Mouse (Mus musculus): ENCODE data around the gene Gpr153. TPM values are rescaled to one million over a fixed set of nuclear protein-coding genes. Genes with fewer than 3 reads are reported as not detected.
A peak's percentile ranks its signal among the peaks of the same experiment; 100 is the strongest.

The Gpr153 gene
- polyA plus RNA-seq, 1 experiment from 2014 or later: 13.9 TPM

DNA sequence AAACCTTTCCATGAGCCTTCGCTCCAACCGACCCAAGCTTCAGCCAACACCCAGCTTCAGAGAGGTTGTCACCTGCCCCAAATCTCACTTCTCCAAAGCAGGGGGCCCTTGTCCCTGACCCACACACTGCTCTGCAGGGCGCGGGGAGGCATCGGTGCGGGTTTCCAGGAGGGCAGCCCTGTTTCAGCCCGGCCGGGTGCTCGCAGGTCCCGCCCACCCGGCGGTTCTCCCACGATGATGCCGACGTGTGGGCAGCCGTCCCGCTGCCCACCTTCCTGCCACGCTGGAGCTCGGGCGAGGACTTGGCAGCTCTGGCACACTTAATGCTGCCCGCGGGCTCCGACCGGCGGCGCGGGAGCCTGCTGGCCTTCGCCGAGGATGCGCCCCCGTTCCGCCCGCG lies 8.7 kb downstream of the Gpr153 start:
- ATAC-seq (ENCODE audit: low FRiP score, low read depth): no peak
- WGBS: 16% methylated on average over 33 of the region's 34 CpGs

DNA sequence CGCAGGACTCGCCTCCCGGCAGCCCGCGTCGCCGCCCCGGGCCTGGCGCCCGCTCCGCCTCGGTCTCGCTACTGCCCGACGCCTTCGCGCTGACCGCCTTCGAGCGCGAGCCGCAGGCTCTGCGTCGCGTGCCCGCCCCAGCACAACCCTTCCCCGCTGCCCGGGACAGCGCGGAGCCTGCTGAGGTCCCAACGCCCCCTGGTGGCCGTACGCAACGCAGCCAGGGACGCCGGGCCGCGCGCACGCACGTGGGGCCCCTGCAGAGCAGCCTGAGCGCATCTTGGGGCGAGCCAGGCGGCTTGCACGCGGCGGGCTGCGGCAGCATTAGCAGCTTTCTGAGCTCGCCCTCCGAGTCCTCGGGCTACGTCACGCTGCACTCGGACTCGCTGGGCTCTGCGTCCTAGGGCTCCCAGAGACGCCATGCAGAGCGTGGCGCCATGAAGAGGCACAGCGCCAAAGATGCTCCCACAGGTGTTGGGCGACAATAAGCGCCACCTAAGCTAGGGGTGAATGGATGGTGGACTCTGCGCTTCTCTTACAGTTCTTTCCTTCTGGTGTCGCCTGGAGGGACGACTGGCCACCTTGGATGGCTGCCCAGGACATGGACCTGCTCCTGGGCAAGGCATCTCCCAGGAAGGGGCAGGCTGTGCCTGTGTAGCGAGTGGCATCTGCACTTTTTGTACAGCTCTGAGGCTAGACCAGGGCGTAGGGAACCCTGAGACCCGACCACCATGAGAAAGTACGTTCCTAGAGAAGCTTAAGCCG lies 9.3 kb downstream of the Gpr153 start:
- Histone ChIP-seq H3K4me2 (replicated peaks) (peak overlapping the region; percentile 62), H3K27me3 (replicated peaks) (peaks cover 96% of the 10 kb centered on the region), H3K9ac (0 out of 2 replicates have a peak overlapping the region, but pooled peaks have one; percentile 42), H3K4me3 (peak overlapping the region; percentile 32), H3K9me3 (no peaks in the 10 kb centered on the region), H3K36me3 (no peaks in the 10 kb centered on the region), H3K4me1 (peaks cover 40% of the 10 kb centered on the region), H3K27ac (no peak overlapping the region)
- 5% methylated on average over 70 of the region's 70 CpGs for whole genome bisulfite sequencing
- peak; percentile 51 for ATAC-seq (ENCODE audit: low FRiP score, low read depth)

More for the DNA sequence above, 8.7 kb downstream of the Gpr153 start:
- Histone ChIP-seq H3K27ac (no peak overlapping the region), H3K4me1 (peaks cover 33% of the 10 kb centered on the region), H3K9me3 (no peaks in the 10 kb centered on the region), H3K36me3 (no peaks in the 10 kb centered on the region), H3K9ac (0 out of 2 replicates have a peak overlapping the region, but pooled peaks have one; percentile 42), H3K4me3 (peak overlapping the region; percentile 32), H3K4me2 (replicated peaks) (peak overlapping the region; percentile 62), H3K27me3 (replicated peaks) (peaks cover 90% of the 10 kb centered on the region)

DNA sequence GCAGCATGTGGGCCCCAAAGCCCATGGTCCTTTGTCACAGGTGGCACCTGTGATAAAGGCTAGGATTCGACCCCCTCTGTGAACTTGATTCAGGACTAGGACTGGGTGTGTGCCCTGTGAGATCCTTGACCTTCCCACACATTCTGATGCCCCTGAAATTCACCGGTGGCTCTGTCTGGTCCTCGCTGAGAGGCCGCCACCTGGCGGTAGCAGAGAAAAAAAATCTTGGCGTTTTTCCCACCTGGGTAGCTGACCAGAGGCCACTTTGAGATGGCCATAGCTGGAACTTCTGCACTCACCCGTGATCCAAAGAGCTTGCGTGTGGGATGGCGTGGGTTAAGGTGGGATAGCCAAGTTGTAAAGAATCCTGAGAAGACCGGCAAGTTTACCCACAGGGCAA lies 11.5 kb downstream of the Gpr153 start:
- H3K36me3 ChIP-seq: no peaks in the 10 kb centered on the region
- peaks cover 53% of the 10 kb centered on the region for H3K4me1 ChIP-seq
- H3K27ac ChIP-seq: no peak overlapping the region
- no peak overlapping the region for H3K9ac ChIP-seq
- no peaks in the 10 kb centered on the region for H3K9me3 ChIP-seq
- 3% methylated on average over 10 of the region's 10 CpGs for WGBS
- H3K4me3 ChIP-seq: no peak overlapping the region
- H3K27me3 ChIP-seq (replicated peaks): peaks cover 92% of the 10 kb centered on the region
- ATAC-seq (ENCODE audit: low FRiP score, low read depth): no peak
- H3K4me2 ChIP-seq (replicated peaks): no peak overlapping the region

DNA sequence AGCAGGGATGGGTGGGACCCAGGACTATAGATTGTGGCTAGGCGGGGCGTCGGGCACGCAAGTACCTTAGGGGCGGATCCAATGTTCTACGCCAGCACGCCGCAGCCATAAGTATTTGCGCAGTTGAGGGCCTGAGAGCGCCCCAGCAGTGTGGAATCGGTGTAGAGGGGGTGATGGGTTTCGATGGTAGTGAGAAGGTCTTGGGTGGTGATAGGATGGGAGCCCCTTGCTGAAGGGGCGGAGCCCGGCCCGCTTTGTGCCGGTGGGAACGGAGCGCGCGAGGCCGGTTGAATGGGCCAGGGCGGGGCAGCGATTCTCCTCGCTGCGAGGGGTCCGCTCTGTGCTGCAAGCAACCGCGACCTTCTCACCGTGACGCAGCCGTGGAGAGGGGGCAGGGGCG lies 12.2 kb downstream of the Gpr153 start:
- Histone ChIP-seq H3K4me2 (replicated peaks) (peak overlapping the region; percentile 62), H3K9ac (peak overlapping the region; percentile 21; the same call in 1 of the 2 replicates), H3K27me3 (replicated peaks) (peaks cover 92% of the 10 kb centered on the region), H3K4me1 (peaks cover 60% of the 10 kb centered on the region), H3K4me3 (peak overlapping the region; percentile 29), H3K27ac (no peak overlapping the region), H3K9me3 (no peaks in the 10 kb centered on the region), H3K36me3 (no peaks in the 10 kb centered on the region)
- 0 out of 2 replicates have a peak, but pooled peaks have one; percentile 26 for ATAC-seq (ENCODE audit: low FRiP score, low read depth)
- under 1% methylated on average over 32 of the region's 32 CpGs for WGBS

DNA sequence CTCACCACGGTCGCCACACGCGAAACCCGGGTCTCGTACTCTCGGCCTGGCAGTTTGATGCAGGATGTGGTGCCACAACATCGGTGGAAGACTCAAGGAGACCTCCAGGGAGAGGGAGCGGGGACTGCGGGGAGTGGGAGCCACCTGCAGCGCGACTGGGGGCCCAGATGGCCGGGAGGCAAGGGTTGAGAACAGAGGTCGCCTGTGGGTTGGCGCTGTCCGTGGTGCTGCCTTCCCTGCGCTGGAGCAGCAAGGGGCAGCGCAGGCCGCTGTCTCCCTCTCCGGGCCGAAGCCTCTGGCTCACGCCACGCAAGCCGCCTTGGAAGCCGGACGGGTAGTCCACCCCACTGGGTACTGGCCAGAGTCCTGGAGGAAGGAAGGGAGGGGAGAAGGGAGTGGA lies 12.9 kb downstream of the Gpr153 start:
- peaks cover 92% of the 10 kb centered on the region for H3K27me3 ChIP-seq (replicated peaks)
- WGBS: 1% methylated on average over 26 of the region's 26 CpGs
- H3K9ac ChIP-seq: 0 out of 2 replicates have a peak overlapping the region, but pooled peaks have one; percentile 26
- H3K36me3 ChIP-seq: no peaks in the 10 kb centered on the region
- no peak overlapping the region for H3K27ac ChIP-seq
- H3K4me3 ChIP-seq: peak overlapping the region; percentile 29; the same call in 1 of the 2 replicates
- ATAC-seq (ENCODE audit: low FRiP score, low read depth): no peak
- peak overlapping the region; percentile 62 for H3K4me2 ChIP-seq (replicated peaks)
- peaks cover 67% of the 10 kb centered on the region for H3K4me1 ChIP-seq
- no peaks in the 10 kb centered on the region for H3K9me3 ChIP-seq

DNA sequence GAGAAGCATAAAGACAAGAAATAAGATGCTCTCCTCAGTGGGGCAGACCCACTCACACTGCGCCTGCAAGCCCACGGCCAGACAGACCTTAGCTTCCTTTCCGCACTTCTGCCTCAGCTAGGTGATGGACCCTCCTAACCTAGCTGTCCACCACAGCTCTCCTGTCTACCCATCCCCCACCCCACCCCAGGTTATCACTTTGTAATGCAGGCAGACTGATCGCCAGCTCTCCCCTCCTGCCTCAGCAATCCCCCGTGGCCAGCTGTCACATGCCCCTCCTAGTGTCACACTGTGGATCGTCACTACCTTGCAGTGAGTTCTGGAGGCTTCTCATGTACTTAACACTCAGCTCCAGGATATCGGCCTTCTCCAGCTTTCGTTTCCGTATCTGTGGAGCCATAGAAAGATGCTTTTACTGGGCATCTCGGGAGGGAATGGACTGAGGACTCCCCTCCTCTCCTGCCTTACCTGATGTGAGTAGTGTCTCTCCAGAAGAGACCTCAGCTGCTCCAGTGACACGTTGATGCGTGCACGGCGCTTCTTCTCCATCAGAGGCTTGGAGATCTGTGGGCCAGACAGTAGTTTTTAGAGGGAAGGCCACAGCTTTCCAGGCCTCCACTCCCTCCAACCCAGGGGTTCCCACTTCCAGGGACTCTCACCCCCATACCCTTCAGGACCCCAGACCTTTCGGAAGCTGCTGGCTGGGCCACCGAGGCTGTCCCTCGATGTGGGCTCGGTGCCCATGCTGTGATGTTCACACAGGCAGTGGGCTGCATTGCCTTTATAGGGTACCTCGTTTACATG lies 13.5 kb downstream of the Gpr153 start:
- no peak overlapping the region for H3K27ac ChIP-seq
- no peaks in the 10 kb centered on the region for H3K36me3 ChIP-seq
- H3K9me3 ChIP-seq: no peaks in the 10 kb centered on the region
- peaks cover 73% of the 10 kb centered on the region for H3K4me1 ChIP-seq
- H3K9ac ChIP-seq: 0 out of 2 replicates have a peak overlapping the region, but pooled peaks have one; percentile 26
- peaks cover 91% of the 10 kb centered on the region for H3K27me3 ChIP-seq (replicated peaks)
- H3K4me2 ChIP-seq (replicated peaks): peak overlapping the region; percentile 62
- 4% methylated on average over 19 of the region's 19 CpGs for WGBS
- no peak for ATAC-seq (ENCODE audit: low FRiP score, low read depth)
- H3K4me3 ChIP-seq: no peak overlapping the region

DNA sequence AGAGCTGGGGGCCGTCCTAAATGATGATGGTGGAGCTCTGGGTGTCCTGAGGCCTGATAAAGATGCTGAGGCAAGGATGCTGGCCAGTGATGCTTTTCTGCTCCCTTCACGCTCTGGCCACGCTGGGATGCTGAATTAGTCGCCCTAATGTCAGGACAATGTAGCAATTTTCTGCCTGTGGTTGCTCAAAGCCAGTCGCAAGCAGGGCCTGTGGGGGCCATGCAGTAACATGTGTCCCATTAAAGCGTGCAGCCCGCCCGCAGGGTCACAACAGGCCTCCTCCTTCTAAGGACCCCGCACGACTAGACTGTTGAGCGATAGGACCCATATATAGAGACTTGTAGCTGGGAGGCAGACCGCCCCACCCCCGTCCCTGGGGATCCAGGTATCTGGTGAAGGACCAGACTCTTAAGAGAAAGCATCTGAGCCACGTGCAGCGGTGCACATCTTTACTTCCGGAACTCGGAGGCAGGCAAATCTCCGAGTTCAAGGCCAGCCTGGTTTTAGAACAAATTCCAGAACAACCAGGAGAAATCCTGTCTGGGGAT lies 14.4 kb downstream of the Gpr153 start:
- peaks cover 74% of the 10 kb centered on the region for H3K4me1 ChIP-seq
- H3K4me2 ChIP-seq (replicated peaks): peak overlapping the region; percentile 62
- no peaks in the 10 kb centered on the region for H3K36me3 ChIP-seq
- no peaks in the 10 kb centered on the region for H3K9me3 ChIP-seq
- no peak overlapping the region for H3K9ac ChIP-seq
- peaks cover 90% of the 10 kb centered on the region for H3K27me3 ChIP-seq (replicated peaks)
- H3K27ac ChIP-seq: no peak overlapping the region
- 24% methylated on average over 18 of the region's 18 CpGs for WGBS
- ATAC-seq (ENCODE audit: low FRiP score, low read depth): no peak
- no peak overlapping the region for H3K4me3 ChIP-seq

DNA sequence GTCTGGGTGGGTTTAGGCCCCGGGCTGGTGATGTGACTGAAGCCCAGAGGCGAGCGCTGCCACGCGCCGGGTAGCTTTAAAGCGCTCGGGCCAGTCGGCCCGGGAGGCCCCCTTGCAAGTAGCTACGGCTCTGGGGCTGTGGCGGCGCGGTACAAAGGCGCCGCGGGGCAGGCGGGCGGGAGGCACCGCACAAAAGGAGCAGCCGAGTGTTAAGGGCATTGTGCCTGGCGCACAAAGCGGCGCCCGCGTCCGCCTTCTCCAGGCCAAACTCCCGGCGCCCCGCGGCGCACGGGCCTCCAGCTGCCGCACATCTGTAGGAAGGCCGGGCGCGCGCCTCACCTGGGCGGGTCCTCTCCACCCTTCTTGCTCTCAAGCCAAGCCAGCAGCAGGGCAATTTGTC lies 16.4 kb downstream of the Gpr153 start:
- no peaks in the 10 kb centered on the region for H3K9me3 ChIP-seq
- H3K9ac ChIP-seq: peak overlapping the region; percentile 54
- peak overlapping the region; percentile 66 for H3K4me2 ChIP-seq (replicated peaks)
- H3K27ac ChIP-seq: 0 out of 2 replicates have a peak overlapping the region, but pooled peaks have one; percentile 17
- peak; percentile 30 for ATAC-seq (ENCODE audit: low FRiP score, low read depth)
- peak overlapping the region; percentile 19 for H3K4me3 ChIP-seq
- WGBS: 1% methylated on average over 39 of the region's 39 CpGs
- H3K4me1 ChIP-seq: peaks cover 78% of the 10 kb centered on the region
- H3K27me3 ChIP-seq (replicated peaks): peaks cover 83% of the 10 kb centered on the region
- H3K36me3 ChIP-seq: no peaks in the 10 kb centered on the region

DNA sequence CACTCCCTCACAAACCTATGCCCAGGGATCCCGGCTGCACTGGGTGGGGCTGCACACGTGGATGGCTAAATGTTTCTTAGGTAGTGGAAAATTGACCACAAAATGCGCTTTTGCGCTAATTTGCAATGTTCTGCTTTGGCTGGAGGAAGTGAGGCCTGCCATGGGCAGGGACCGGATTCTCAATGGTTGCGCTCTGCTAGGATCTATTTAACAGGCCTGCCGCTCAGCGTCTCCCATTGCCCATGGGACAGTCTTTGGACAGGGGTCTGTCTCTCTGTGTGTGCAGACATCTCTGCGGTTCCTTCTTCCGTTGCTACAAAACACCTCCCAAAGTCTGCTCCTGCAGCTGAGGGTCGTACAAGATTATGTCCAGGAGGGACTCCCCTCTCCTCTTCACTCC lies 17.0 kb downstream of the Gpr153 start:
- H3K4me1 ChIP-seq: peaks cover 73% of the 10 kb centered on the region
- H3K27me3 ChIP-seq (replicated peaks): peaks cover 83% of the 10 kb centered on the region
- H3K27ac ChIP-seq: no peak overlapping the region
- no peaks in the 10 kb centered on the region for H3K9me3 ChIP-seq
- no peak for ATAC-seq (ENCODE audit: low FRiP score, low read depth)
- H3K36me3 ChIP-seq: no peaks in the 10 kb centered on the region
- H3K9ac ChIP-seq: no peak overlapping the region; the same call in 1 of the 2 replicates
- H3K4me3 ChIP-seq: no peak overlapping the region
- WGBS: 5% methylated on average over 11 of the region's 11 CpGs
- peak overlapping the region; percentile 66 for H3K4me2 ChIP-seq (replicated peaks)

DNA sequence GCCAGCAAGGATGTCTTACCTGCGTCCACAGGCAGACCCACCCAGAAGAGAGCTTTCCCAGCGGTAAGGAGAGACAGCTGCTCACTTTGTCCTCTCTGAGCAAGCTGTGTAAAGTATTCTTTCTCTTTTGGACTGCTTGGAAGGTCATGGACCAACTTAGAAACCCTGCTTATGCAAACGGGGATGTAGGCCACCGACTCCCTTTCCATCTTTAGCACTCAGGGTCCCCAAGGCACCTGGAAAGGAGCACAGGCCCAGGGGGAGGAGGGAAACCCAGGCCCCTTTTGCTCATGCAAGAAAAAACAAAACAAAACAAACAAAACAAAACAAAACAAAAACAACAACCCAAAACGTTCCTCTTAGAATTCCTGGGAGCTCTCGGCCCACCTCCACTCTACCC lies 17.5 kb downstream of the Gpr153 start, which contains the start of gene Hes3:
Gene Hes3 (minus strand): TSS at position 101 of the 400 bp plus-strand sequence.
- H3K27ac ChIP-seq: no peak within 1 kb of the TSS
- H3K27me3 ChIP-seq (replicated peaks): peaks cover 78% of the 10 kb centered on the region
- no peak for ATAC-seq (ENCODE audit: low FRiP score, low read depth)
- H3K36me3 ChIP-seq: no peaks in the 10 kb centered on the region
- peak within 1 kb of the TSS; percentile 54 for H3K9ac ChIP-seq
- peaks cover 68% of the 10 kb centered on the region for H3K4me1 ChIP-seq
- WGBS: 13% methylated on average over 6 of the region's 6 CpGs
- H3K9me3 ChIP-seq: no peaks in the 10 kb centered on the region
- peak within 1 kb of the TSS; percentile 19 for H3K4me3 ChIP-seq
- peak within 1 kb of the TSS; percentile 66 for H3K4me2 ChIP-seq (replicated peaks)

DNA sequence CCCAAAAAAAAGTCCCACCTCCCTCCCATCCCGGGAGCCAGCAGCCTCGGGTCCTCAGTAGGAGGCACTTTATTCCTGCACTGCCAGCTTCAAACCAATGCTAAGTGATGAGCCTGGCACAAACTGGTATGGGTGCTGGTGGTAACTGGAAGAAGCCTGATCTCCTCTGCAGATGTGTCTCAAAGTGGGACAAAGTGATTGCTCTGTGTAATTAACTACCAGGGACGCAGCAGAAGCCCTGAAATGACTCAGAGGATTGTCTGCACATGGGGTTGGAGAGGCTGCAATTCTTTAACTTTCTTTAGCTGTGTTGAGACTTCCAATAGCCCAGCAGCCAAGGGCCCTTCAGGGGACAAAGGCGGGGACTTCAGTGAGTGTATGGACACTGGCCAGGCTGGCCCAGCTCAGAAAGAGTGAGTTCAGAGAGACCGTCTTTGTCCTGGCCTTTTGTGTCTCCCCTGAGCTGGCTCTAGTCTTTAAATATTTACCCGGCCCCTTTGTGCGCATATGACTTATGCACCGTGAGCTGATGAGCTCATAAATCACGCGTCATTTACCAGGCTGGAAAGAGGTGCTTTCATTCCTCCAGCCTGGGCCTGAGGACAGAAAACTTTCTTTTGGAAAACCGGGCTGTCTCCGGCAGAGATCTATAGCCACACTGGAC lies 18.2 kb downstream of the Gpr153 start:
- Histone ChIP-seq H3K4me3 (no peak overlapping the region), H3K27ac (no peak overlapping the region), H3K9me3 (no peaks in the 10 kb centered on the region), H3K9ac (0 out of 2 replicates have a peak overlapping the region, but pooled peaks have one; percentile 36), H3K27me3 (replicated peaks) (peaks cover 71% of the 10 kb centered on the region), H3K4me2 (replicated peaks) (peak overlapping the region; percentile 31), H3K4me1 (peaks cover 61% of the 10 kb centered on the region), H3K36me3 (no peaks in the 10 kb centered on the region)
- no peak for ATAC-seq (ENCODE audit: low FRiP score, low read depth)
- 6% methylated on average over 12 of the region's 12 CpGs for WGBS
